Mouse (Mus musculus): ENCODE data around the gene Axdnd1.

GRCm38 (mm10) chr1:156445049-156445448 is 24.1 kb upstream of the Axdnd1 start:
- TF ChIP-seq POLR2A (IDR thresholded peaks at IDR 0.05; ENCODE audit: control insufficient read depth, extremely low read depth, insufficient read depth, low read length, poor library complexity) (no peak), CTCF (IDR thresholded peaks at IDR 0.05; ENCODE audit: borderline replicate concordance, control insufficient read depth, extremely low read depth, insufficient read depth, low read length, poor library complexity) (no peak)
